Mouse (Mus musculus) MEL (cell line): ENCODE measurements around the gene Cxcr5. TPM values are rescaled to one million over a fixed set of nuclear protein-coding genes. Genes with fewer than 3 reads are reported as not detected.

Experiments used
- DNase-seq: peaks from one replicate; pipeline ENCODE4 v3.0.0; 2011; ENCODE audit warnings: low read depth, low spot score
- H3K27ac ChIP-seq: 2 replicates; pipeline ENCODE4 v1.5.1; 2012; ENCODE audit warnings: low read depth, mild to moderate bottlenecking, control low read depth, low read length, moderate library complexity; ENCODE audit not compliant: control insufficient read depth
- H3K27me3 ChIP-seq, 2 experiments: fragments of 150-350 bp in 1 of 2; sonication (generic) in 1 of 2; 2 replicates each; pipeline ENCODE4 v1.6.1; 2012; ENCODE audit warnings: low read length in 2 of 2, mild to moderate bottlenecking in 2 of 2, improper control_type of control experiment in 1 of 2, moderate library complexity in 1 of 2; ENCODE audit not compliant: insufficient read depth in 2 of 2, control insufficient read depth in 1 of 2
- H3K36me3 ChIP-seq, 2 experiments: 2 replicates each; pipeline ENCODE4 v1.6.1; 2012 to 2014; ENCODE audit warnings: low read length in 2 of 2, improper control_type of control experiment in 1 of 2, inconsistent platforms in 1 of 2, mild to moderate bottlenecking in 1 of 2; ENCODE audit not compliant: insufficient read depth in 2 of 2, control insufficient read depth in 1 of 2
- H3K4me1 ChIP-seq, 2 experiments: fragments of 150-350 bp in 1 of 2; sonication (generic) in 1 of 2; 2 replicates each; pipeline ENCODE4 v1.6.1; 2012; ENCODE audit warnings: low read length in 2 of 2, improper control_type of control experiment in 1 of 2, mild to moderate bottlenecking in 1 of 2; ENCODE audit not compliant: insufficient read depth in 2 of 2, control insufficient read depth in 1 of 2
- H3K4me3 ChIP-seq, 2 experiments: fragments of 150-350 bp in 1 of 2; sonication (generic) in 1 of 2; 2 replicates each; pipeline ENCODE4 v1.5.1; 2012; ENCODE audit warnings: low read depth in 2 of 2, low read length in 2 of 2, mild to moderate bottlenecking in 2 of 2, moderate library complexity in 2 of 2, control low read depth in 1 of 2, improper control_type of control experiment in 1 of 2; ENCODE audit not compliant: control insufficient read depth in 1 of 2, insufficient read depth in 1 of 2
- H3K79me2 ChIP-seq: 2 replicates; pipeline ENCODE4 v1.6.1; 2012; ENCODE audit warnings: mild to moderate bottlenecking, low read length, moderate library complexity; ENCODE audit not compliant: control insufficient read depth, poor library complexity, insufficient read depth
- H3K9ac ChIP-seq: 2 replicates; pipeline ENCODE4 v1.6.1; 2012; ENCODE audit warnings: low read depth, mild to moderate bottlenecking, control low read depth, low read length, moderate library complexity; ENCODE audit not compliant: control insufficient read depth, poor library complexity, severe bottlenecking
- H3K9me3 ChIP-seq: fragments of 150-350 bp; sonication (generic); replicated peaks from 2 replicates; pipeline ENCODE4 v1.6.1; 2012; ENCODE audit warnings: mild to moderate bottlenecking, low read length, improper control_type of control experiment, moderate library complexity; ENCODE audit not compliant: insufficient read depth
- CHD1 ChIP-seq: IDR thresholded peaks from 2 replicates; pipeline ENCODE4 v1.6.1; 2012; ENCODE audit warnings: low read depth, mild to moderate bottlenecking, inconsistent platforms, low read length, improper control_type of control experiment
- CHD2 ChIP-seq: IDR thresholded peaks from 2 replicates; pipeline ENCODE4 v1.6.1; 2011; ENCODE audit warnings: low read length, improper control_type of control experiment
- CTCF ChIP-seq, 3 experiments: IDR thresholded peaks in 2 of 3; conservative IDR thresholded peaks in 1 of 3; 2 replicates each; pipeline ENCODE4 v1.5.1; 2011 to 2012; ENCODE audit warnings: low read length in 3 of 3, low read depth in 2 of 3, mild to moderate bottlenecking in 2 of 3, improper control_type of control experiment in 1 of 3, inconsistent platforms in 1 of 3, mixed read lengths in 1 of 3, moderate library complexity in 1 of 3; ENCODE audit not compliant: control insufficient read depth in 1 of 3, insufficient read depth in 1 of 3, poor library complexity in 1 of 3, severe bottlenecking in 1 of 3
- ELF1 ChIP-seq: IDR thresholded peaks from 2 replicates; pipeline ENCODE4 v1.6.1; 2014; ENCODE audit warnings: low read depth, mild to moderate bottlenecking, inconsistent platforms, low read length, improper control_type of control experiment, moderate library complexity
- EP300 ChIP-seq, 2 experiments: IDR thresholded peaks; 2 replicates each; pipeline ENCODE4 v1.6.1; 2011; ENCODE audit warnings: improper control_type of control experiment in 2 of 2, low read length in 2 of 2, low read depth in 1 of 2, mild to moderate bottlenecking in 1 of 2
- ETS1 ChIP-seq: IDR thresholded peaks from 2 replicates; pipeline ENCODE4 v1.6.1; 2012; ENCODE audit warnings: low read depth, mild to moderate bottlenecking, inconsistent platforms, low read length, improper control_type of control experiment, moderate library complexity
- GATA1 ChIP-seq: IDR thresholded peaks from 2 replicates; pipeline ENCODE4 v1.6.1; 2011; ENCODE audit warnings: low read depth, low read length, improper control_type of control experiment
- JUND ChIP-seq: IDR thresholded peaks from 2 replicates; pipeline ENCODE4 v1.6.1; 2011; ENCODE audit warnings: low read depth, mild to moderate bottlenecking, improper control_type of control experiment, low read length
- KAT2A ChIP-seq: conservative IDR thresholded peaks from 2 replicates; pipeline ENCODE4 v1.6.1; 2012; ENCODE audit warnings: low read depth, low read length, improper control_type of control experiment, inconsistent platforms
- MAFK ChIP-seq: IDR thresholded peaks from 2 replicates; pipeline ENCODE4 v1.6.1; 2011; ENCODE audit warnings: low read depth, mild to moderate bottlenecking, low read length, improper control_type of control experiment, borderline replicate concordance
- MEF2A ChIP-seq: IDR thresholded peaks from 2 replicates; pipeline ENCODE4 v1.6.1; 2014; ENCODE audit warnings: low read depth, mild to moderate bottlenecking, inconsistent platforms, low read length, improper control_type of control experiment; ENCODE audit not compliant: poor library complexity, insufficient replicate concordance, severe bottlenecking; ENCODE audit errors: extremely low read depth
- MXI1 ChIP-seq: IDR thresholded peaks from 2 replicates; pipeline ENCODE4 v1.6.1; 2011; ENCODE audit warnings: mild to moderate bottlenecking, low read depth, low read length, improper control_type of control experiment
- NRF1 ChIP-seq: IDR thresholded peaks from 2 replicates; pipeline ENCODE4 v1.6.1; 2014; ENCODE audit warnings: low read depth, mild to moderate bottlenecking, inconsistent platforms, low read length, improper control_type of control experiment, moderate library complexity; ENCODE audit not compliant: poor library complexity, insufficient read depth, severe bottlenecking
- POLR2A ChIP-seq, 2 experiments: IDR thresholded peaks; 2 replicates each; pipeline ENCODE4 v1.6.1; 2011 to 2012; ENCODE audit warnings: low read length in 2 of 2, mild to moderate bottlenecking in 2 of 2, control low read depth in 1 of 2, improper control_type of control experiment in 1 of 2, low read depth in 1 of 2, moderate library complexity in 1 of 2; ENCODE audit not compliant: control insufficient read depth in 1 of 2, insufficient read depth in 1 of 2, poor library complexity in 1 of 2
- POLR2AphosphoS2 ChIP-seq: IDR thresholded peaks from 2 replicates; pipeline ENCODE4 v1.6.1; 2011; ENCODE audit warnings: low read length, improper control_type of control experiment
- RCOR1 ChIP-seq: IDR thresholded peaks from 2 replicates; pipeline ENCODE4 v1.6.1; 2012; ENCODE audit warnings: low read depth, mild to moderate bottlenecking, inconsistent platforms, low read length, improper control_type of control experiment
- SIN3A ChIP-seq: IDR thresholded peaks from 2 replicates; pipeline ENCODE4 v1.6.1; 2012; ENCODE audit warnings: low read length, improper control_type of control experiment, inconsistent platforms
- TAL1 ChIP-seq: IDR thresholded peaks from 2 replicates; pipeline ENCODE4 v1.6.1; 2012; ENCODE audit warnings: mild to moderate bottlenecking, inconsistent platforms, low read length, moderate library complexity, mixed read lengths
- TCF12 ChIP-seq: IDR thresholded peaks from 2 replicates; pipeline ENCODE4 v1.6.1; 2014; ENCODE audit warnings: low read depth, mild to moderate bottlenecking, inconsistent platforms, low read length, improper control_type of control experiment, moderate library complexity
- UBTF ChIP-seq: IDR thresholded peaks from 2 replicates; pipeline ENCODE4 v1.6.1; 2012; ENCODE audit warnings: low read depth, mild to moderate bottlenecking, inconsistent platforms, low read length, improper control_type of control experiment, moderate library complexity, borderline replicate concordance; ENCODE audit not compliant: insufficient read depth
- USF2 ChIP-seq, 2 experiments: IDR thresholded peaks; 2 replicates each; pipeline ENCODE4 v1.6.1; 2011 to 2012; ENCODE audit warnings: improper control_type of control experiment in 2 of 2, low read length in 2 of 2, borderline replicate concordance in 1 of 2, inconsistent platforms in 1 of 2, low read depth in 1 of 2, mild to moderate bottlenecking in 1 of 2; ENCODE audit not compliant: insufficient read depth in 1 of 2
- ZMIZ1 ChIP-seq: IDR thresholded peaks from 2 replicates; pipeline ENCODE4 v1.6.1; 2012; ENCODE audit warnings: low read depth, mild to moderate bottlenecking, inconsistent platforms, low read length, improper control_type of control experiment, moderate library complexity
- polyA plus RNA-seq, 2 experiments: library from polyadenylated mRNA; stranded (reverse) in 1 of 2; unstranded in 1 of 2; fragments of >175 nt in 1 of 2; fragments of >200 nt in 1 of 2; gene quantifications; 2 replicates each; pipeline versions ENCODE4 v1.2.1 to v1.2.4; 2012; ENCODE audit warnings: low replicate concordance in 2 of 2, low read depth in 1 of 2; ENCODE audit not compliant: insufficient read length in 2 of 2, insufficient read depth in 1 of 2, missing spikeins in 1 of 2
- total RNA-seq: library from RNA; depleted of rRNA; stranded (reverse); fragments of 300-350 nt; gene quantifications from 2 replicates; pipeline ENCODE4 v1.2.3, GENCODE M21; 2012

Cxcr5 gene
- total and polyA plus RNA-seq, 3 experiments: 0.18 TPM; not detected in 2

DNA sequence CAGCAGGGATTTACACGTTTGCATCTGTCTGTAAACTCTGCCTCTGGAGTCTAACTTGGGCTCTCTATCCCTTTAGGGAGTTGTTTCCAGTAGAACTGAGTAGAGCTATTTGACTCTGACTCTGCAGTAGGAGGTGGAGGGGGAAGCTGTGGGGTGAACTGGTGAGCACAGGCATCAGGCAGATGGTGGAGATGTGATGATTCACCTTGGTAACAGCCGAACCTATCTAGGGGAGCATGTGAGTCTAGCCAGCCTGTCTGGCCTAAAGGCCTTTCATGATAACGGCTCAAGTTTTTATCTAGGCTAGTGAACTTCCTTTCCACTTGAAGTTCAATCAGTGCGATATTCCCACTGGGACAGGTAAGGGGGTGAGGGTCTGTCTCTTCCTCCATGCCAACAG is 44.3 kb downstream of the Cxcr5 start:
- DNase-seq: peak; percentile 76
- TF ChIP-seq EP300 (IDR thresholded peaks at IDR 0.05; ENCODE audit: low read depth in 1 of 2, low read length in 2 of 2) (peak; percentile 71 to 75), POLR2AphosphoS2 (no peak), GATA1 (peak; percentile 77), CHD2 (no peak), JUND (no peak), CHD1 (no peak), POLR2A (IDR thresholded peaks at IDR 0.05; ENCODE audit: control insufficient read depth in 1 of 2, insufficient read depth in 1 of 2, low read depth in 1 of 2, low read length in 2 of 2, poor library complexity in 1 of 2) (no peak), NRF1 (no peak), ETS1 (no peak), TAL1 (peak; percentile 57), KAT2A (no peak), MXI1 (no peak), MEF2A (no peak), ZMIZ1 (no peak), CTCF (IDR thresholded peaks at IDR 0.05 in 2 of 3, conservative IDR thresholded peaks at IDR 0.05 in 1 of 3; ENCODE audit: control insufficient read depth in 1 of 3, insufficient read depth in 1 of 3, low read depth in 2 of 3, low read length in 3 of 3, poor library complexity in 1 of 3, severe bottlenecking in 1 of 3) (no peak), UBTF (no peak), ELF1 (no peak), TCF12 (peak; percentile 60; the same call in 1 of the 2 replicates), SIN3A (no peak), USF2 (IDR thresholded peaks at IDR 0.05; ENCODE audit: borderline replicate concordance in 1 of 2, insufficient read depth in 1 of 2, low read depth in 1 of 2, low read length in 2 of 2) (no peak), RCOR1 (no peak), MAFK (no peak)
- no peak overlapping the region for H3K27ac ChIP-seq
- H3K79me2 ChIP-seq: no peaks in the 10 kb centered on the region
- no peak overlapping the region for H3K4me3 ChIP-seq
- peaks cover 0 to 19% of the 10 kb centered on the region in 2 experiments; a peak in 2 of 4 replicates for H3K36me3 ChIP-seq
- H3K9me3 ChIP-seq: no peaks in the 10 kb centered on the region
- H3K27me3 ChIP-seq: no peaks in the 10 kb centered on the region
- H3K4me1 ChIP-seq: peaks cover 0 to 28% of the 10 kb centered on the region in 2 experiments; a peak in 3 of 4 replicates
- no peak overlapping the region for H3K9ac ChIP-seq
